Mouse (Mus musculus): ENCODE results near the gene Duxbl1.
"Not testable (repeated sequence)": the region's sequence is repeated elsewhere in the genome, so short reads cannot be mapped to it uniquely, and the experiment has no call there.

Duxbl1 gene

DNA sequence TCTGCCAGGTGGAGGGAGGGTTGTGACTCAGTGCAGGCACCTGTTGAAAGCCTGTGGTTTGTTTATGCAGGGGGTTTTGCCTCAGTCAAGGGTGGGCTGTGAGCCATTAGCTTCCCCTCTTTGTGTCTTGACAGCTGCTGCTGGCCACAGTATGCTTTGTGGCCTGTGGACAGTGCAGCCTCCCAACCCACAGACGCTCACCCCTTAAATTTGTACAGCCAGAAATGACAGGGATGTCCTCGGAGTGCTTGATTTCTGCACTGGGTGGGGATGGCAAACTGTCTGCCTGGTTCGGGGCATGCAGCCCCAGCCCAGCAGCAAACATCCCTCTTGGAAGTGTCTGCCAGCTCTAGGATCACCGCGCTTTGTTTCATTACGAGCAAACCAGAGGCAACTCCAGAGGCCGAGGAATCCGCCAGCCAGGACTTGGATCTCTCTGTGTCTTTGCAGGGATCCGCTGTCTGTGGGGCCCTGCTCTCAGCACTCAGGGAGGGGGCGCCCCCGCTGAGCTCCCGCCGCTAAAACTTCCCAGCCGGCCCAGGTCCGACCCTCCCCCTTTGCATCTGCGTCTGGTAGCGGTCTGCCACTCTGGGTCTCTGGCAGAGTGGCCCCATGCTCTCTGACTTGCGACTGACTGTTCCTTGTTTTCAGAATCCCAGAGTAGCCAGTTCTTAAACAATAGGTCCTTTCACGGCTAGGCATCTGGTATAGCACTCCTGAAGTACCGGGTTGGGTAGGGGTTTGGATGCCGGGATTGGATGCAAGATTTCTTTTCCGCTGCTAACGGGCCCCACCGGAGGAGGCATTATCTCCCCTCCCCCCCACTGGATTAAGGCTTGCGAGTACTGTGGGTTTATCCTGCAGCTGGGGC, at the start of gene Duxbl1:
Gene Duxbl1 (plus strand): TSS at position 207 of the 871 bp plus-strand sequence.
- DNase-seq (ENCODE audit: low read depth in 1 of 2, low spot score in 2 of 2) = not testable (repeated sequence)

DNA sequence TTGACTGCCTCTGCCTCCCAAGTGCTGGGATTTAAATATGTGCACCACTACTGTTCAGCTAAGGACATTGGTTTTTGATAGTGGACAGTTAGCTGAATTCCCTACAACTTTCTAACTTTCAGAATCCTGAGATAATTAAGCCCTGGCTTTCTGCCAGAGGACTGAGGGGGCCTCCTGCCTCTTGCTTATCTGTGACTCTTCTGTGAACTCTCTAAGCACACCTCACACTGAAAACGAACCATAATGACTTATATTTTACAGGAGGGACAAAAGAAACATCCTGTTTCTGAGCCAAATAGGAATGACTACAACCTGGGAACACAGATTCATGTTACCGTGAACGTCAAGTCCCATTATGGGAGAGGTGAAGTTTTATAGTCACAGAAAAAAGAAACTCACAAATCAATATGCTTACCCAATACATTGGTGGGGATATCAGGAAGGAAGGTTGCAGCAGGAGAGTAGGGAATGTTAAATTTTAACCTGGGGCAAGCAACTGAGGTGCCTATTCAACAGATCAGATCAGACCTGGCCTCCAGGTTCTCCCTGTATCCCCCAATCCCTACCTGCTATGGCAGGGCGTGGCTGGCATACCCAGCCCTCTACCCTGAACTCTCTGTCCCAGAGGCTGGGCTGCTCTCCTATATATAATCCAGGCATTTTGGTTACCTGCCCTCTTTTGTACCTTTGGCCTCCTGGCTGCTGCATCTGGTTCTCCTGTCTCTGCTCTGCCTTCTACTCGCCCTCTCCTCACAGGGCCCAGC, 41.3 kb upstream of the Duxbl1 start:
- DNase-seq (ENCODE audit: low read depth in 1 of 2, low spot score in 2 of 2) = not testable (repeated sequence)

DNA sequence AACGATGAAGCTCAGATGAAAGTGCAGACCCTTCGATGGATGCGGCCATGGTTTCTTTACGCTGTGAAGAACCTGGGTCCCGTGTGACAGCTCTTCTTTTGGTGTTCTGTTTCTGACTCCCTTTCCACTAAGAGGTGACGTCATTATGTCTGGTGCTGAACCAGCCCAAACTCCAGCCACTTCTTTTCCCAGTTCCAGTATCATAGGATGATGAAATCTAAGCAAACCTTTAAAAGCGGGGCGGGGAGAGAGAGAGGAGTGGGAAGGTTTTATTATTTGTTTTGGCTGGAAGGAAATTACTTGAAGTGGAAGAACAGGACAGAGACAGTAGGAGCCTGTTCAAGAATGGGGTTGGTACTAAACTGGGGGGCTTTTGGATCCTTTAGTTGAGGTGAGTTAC, 40.4 kb upstream of the Duxbl1 start, which contains the start of gene Cphx1:
Gene Cphx1 (plus strand): TSS at position 301 of the 400 bp plus-strand sequence.
- not testable (repeated sequence) for DNase-seq (ENCODE audit: low read depth in 1 of 2, low spot score in 2 of 2)

DNA sequence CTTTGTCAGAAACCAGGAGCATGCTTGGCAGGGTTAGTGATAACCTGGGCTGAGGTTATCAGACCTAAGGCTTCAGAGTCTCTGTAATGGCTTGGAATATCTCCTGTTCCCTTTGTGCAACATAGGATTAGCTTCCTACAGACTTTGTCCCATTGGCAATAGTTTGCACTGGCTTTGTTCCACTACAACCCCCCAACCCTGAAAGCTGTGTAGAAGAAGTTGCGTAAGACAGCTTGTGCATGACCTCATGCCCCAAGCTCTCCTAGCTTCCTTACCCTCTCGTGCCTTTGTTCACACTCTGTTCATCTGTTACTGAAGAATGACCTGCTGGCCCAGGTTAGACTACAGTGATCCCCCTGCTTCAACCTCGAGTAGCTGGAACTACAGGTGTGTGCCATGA, 20.5 kb upstream of the Duxbl1 start:
- not testable (repeated sequence) for DNase-seq (ENCODE audit: low read depth in 1 of 2, low spot score in 2 of 2)

DNA sequence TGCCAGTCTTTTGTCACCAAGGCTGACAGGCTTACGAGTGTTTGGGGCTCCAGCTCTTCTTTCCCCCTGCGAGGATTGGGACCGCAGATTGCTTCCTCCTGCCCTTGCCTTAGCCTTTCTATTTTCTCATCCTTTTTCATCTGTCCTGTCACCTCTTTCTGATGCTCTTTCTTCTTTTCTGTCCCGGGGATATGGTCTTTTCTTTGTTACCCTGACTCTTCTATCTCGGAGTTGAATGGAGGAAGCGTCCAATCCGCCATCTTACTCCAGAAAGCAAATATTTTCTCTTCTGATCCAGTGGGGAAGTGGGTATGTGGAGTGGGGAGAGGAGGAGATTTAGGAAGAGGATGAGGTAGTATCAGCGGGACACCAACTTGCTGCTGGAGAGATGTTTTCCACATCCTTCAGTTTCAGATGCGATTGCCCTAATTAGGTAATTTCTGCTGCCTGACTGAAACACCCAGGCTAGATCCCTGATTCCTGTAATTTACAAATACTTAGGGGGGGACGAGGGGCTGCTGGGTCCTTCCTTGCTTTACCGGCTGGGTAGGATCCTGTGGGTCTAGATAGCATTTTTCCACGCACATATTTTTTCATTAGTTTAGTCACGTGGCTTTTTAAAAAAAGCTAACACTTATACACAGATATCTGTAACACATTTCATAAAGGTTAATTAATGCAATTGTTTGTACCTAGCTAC, 1.0 kb downstream of the Duxbl1 start:
- not testable (repeated sequence) for DNase-seq (ENCODE audit: low read depth in 1 of 2, low spot score in 2 of 2)

DNA sequence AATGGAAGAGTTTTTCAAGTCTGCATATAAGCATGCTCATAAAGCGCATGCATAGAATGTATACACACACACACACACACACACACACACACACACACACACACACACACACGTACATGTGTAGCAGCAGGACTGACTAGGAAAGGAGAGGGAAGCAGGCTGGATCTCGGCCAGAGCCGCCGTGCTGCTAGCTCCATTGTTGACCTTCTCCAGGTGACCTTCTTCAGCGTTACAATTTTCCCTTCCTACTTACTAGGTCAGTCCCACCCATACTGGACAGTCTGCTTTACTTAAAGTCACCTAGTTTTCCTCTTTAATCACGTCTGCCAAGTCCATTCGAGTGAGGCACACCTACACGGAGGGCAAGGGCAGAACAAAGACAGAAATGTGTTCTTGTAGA, 3.5 kb downstream of the Duxbl1 start:
- not testable (repeated sequence) for DNase-seq (ENCODE audit: low read depth in 1 of 2, low spot score in 2 of 2)

DNA sequence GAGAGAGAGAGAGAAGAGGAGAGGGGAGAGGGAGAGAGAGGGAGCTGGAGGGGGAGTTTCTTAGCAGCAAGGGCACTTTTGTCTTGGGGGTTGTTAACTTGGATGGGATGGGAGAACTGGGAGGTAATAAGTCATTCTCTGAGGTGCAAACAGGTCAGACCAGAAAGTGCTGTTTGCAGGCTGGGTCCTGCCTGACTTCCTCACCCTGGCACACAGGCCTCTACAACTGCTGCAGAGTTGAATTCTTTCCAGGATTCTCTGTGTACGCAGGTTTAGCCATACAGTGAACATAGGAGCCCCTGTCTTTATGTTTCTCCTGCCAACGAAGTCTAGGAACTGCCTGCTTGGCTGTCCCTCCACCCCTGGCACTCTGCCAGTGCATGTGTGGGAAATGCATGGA, 29.1 kb downstream of the Duxbl1 start:
- not testable (repeated sequence) for DNase-seq (ENCODE audit: low read depth in 1 of 2, low spot score in 2 of 2)

DNA sequence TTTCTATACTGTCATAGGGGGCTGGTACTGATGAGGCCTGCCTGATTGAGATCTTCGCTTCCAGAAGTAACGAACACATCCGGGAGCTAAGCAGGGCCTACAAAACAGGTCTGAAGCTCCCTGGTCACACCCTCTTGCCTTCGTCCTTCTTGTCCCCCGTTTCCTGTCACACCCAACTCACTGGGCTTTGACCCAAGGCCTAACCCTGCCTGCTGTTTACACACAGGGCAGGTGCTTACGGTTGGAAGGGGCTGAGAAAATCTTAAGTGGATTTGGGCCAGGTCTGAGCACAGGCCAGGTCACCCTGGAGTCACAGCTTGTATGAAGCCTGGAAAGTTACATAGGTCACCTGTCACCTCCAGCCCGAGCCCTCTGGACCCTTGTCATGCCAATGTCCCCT, 38.0 kb downstream of the Duxbl1 start:
- not testable (repeated sequence) for DNase-seq (ENCODE audit: low read depth in 1 of 2, low spot score in 2 of 2)

DNA sequence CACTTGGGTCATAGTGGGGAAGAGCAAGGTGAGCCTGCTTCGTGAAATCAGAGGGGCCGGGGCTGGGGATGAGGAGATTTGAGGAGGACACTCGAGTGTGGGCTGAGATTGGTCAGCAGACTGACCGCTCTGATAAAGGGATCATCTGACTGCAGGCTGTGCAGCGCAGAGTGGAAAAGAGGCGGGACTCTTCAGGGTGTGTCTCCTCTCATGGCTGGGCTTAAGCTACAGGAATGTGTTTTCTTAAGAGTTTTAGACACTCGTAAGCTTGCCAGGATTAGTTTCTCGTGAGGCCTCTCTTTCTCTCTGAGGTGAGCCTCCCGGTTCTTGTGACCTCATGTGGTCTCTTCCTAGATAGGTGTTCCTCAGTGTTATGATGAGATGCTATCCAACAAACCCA, 43.2 kb downstream of the Duxbl1 start:
- not testable (repeated sequence) for DNase-seq (ENCODE audit: low read depth in 1 of 2, low spot score in 2 of 2)

DNA sequence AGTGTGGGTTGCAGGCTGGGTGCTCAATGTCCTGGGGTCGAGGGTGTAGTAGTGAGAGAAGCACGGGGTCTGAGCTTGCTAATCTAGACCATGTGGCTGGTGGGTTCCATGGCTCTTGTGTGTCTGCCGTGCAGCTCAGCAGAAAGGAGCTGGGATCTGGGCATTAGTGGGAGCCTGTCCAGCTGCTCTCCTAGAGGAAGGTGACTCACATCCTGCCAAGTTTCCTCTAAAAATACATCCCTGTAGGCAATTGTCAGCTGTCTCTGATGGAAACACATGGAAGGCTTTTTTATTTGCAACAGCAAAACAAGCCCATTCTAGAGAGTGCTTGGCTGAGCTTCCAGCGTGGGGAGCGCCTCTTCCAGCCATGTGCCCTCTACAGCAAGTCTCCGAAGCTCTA, 44.5 kb downstream of the Duxbl1 start:
- DNase-seq (ENCODE audit: low read depth in 1 of 2, low spot score in 2 of 2) = not testable (repeated sequence)

DNA sequence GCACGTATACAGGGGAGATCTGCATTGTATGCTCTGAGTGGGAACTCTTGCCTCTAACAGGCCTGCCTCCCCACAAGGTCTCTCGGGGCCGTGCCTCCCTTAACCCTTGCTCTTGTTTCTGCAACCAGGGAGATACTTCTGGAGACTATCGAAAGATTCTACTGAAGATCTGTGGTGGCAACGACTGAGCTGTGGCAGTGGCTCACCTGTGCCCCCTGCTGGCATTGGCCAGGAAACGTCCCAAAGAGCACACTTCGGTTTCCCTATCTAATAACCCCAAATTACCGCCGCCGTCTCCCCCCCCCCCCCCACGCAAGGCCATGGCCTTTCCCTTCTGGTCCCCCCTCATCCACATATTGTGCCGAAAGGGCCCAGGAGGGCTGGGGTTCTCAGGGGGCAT, 47.3 kb downstream of the Duxbl1 start:
- not testable (repeated sequence) for DNase-seq (ENCODE audit: low read depth in 1 of 2, low spot score in 2 of 2)

DNA sequence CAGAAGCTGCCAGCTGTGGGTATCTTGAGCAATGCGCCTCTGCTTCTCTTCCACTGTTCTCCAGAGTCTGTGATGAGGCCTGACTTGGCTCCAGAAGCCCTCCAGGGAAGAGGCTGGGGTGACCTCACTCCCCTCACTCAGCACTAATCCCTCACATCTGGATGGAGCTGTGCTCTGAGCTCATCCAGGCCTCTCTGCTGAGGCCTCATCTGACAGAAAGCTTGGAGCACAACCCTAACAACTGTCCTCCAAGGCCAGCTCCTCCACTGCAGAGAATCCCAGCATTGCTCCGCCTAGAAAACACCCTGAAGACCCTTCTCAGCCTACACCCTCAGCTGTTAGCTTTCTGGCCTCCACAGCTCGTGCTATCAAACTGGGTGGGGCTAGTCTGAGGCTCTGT, 56.0 kb downstream of the Duxbl1 start:
- not testable (repeated sequence) for DNase-seq (ENCODE audit: low read depth in 1 of 2, low spot score in 2 of 2)

DNA sequence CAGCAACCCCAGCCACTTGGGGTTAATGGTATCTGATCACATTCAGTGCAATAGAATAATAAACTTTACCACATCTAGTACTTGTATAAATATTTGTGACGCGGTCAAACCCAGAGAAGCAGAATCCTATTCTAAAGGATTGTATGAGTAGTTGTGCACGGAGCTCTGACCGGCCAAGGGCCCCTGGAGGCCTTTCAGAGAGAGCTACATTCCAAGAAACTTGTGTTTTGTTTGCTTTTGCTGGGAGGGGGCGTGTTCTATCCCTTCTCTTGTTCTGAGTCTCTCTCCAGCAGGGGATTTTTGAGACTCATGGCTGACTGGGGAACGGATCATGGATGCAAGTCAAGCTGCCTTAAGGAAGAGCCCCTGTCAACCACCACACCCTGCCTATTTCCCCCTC, 57.1 kb downstream of the Duxbl1 start:
- DNase-seq (ENCODE audit: low read depth in 1 of 2, low spot score in 2 of 2) = not testable (repeated sequence)
